Mouse (Mus musculus) ES-Bruce4 (cell line): ENCODE measurements at regions not wholly inside any gene's neighbourhood (a gene's known extent, or its start where the extent isn't known, plus 50 kb on each side); places are given as distances from the start of the nearest gene placed in this dataset.

Experiments used
- H3K27ac ChIP-seq: 2 replicates; pipeline ENCODE4 v1.5.1; 2012; ENCODE audit warnings: low read length, inconsistent platforms; ENCODE audit not compliant: insufficient read depth
- H3K27me3 ChIP-seq: 2 replicates; pipeline ENCODE4 v1.6.1; 2012; ENCODE audit warnings: mild to moderate bottlenecking, low read length, inconsistent platforms; ENCODE audit not compliant: control insufficient read depth, poor library complexity, insufficient read depth, severe bottlenecking
- H3K36me3 ChIP-seq: 2 replicates; pipeline ENCODE4 v1.6.1; 2012; ENCODE audit warnings: inconsistent platforms, mild to moderate bottlenecking, low read length, moderate library complexity; ENCODE audit not compliant: control insufficient read depth, poor library complexity, insufficient read depth, severe bottlenecking
- H3K4me1 ChIP-seq: one replicate; pipeline ENCODE4 v1.8.1; 2011; ENCODE audit warnings: low read length; ENCODE audit not compliant: control insufficient read depth, insufficient read depth
- H3K4me3 ChIP-seq: 2 replicates; pipeline ENCODE4 v1.5.1; 2011; ENCODE audit warnings: low read depth, mild to moderate bottlenecking, low read length
- H3K9ac ChIP-seq: 2 replicates; pipeline ENCODE4 v1.6.1; 2012; ENCODE audit warnings: low read depth, mild to moderate bottlenecking, inconsistent platforms; ENCODE audit not compliant: poor library complexity, severe bottlenecking
- H3K9me3 ChIP-seq: replicated peaks from 2 replicates; pipeline ENCODE4 v1.6.1; 2012; ENCODE audit warnings: mild to moderate bottlenecking, low read length, inconsistent platforms; ENCODE audit not compliant: control insufficient read depth, poor library complexity, insufficient read depth, severe bottlenecking
- CTCF ChIP-seq: IDR thresholded peaks from one replicate; pipeline ENCODE4 v1.8.1; 2011; ENCODE audit warnings: low read depth, low read length
- EP300 ChIP-seq: IDR thresholded peaks from 2 replicates; pipeline ENCODE4 v1.6.1; 2011; ENCODE audit warnings: low read depth, low read length; ENCODE audit not compliant: insufficient read depth
- POLR2A ChIP-seq: IDR thresholded peaks from one replicate; pipeline ENCODE4 v1.8.1; 2011; ENCODE audit warnings: low read length; ENCODE audit not compliant: insufficient read depth

DNA sequence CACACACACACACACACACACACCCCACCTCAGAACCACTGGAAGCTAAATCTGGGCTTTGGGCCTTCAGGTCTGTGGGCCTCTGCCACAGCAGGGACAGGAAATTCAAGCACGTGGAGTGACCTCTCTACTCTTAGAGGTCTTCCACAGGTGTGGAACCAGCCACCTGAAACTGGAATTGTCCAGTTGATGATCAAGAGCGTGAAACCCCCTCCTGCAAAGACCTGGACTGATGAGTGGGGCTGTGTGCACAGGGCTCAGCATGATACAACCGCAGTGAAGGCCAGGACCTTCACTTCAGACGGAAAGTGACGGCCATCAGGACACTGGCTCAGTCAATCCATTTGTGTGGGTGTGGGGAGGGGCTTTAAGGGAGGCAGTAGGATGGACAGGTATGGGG lies 72.5 kb downstream of the Sik1 start:
- H3K27me3 ChIP-seq = no peaks in the 10 kb centered on the region
- H3K4me1 ChIP-seq = peaks cover 2% of the 10 kb centered on the region
- H3K4me3 ChIP-seq = no peak overlapping the region
- no peaks in the 10 kb centered on the region for H3K9me3 ChIP-seq
- TF ChIP-seq POLR2A (no peak), EP300 (no peak), CTCF (no peak)
- no peak overlapping the region for H3K9ac ChIP-seq
- H3K36me3 ChIP-seq = no peaks in the 10 kb centered on the region
- H3K27ac ChIP-seq = no peak overlapping the region

DNA sequence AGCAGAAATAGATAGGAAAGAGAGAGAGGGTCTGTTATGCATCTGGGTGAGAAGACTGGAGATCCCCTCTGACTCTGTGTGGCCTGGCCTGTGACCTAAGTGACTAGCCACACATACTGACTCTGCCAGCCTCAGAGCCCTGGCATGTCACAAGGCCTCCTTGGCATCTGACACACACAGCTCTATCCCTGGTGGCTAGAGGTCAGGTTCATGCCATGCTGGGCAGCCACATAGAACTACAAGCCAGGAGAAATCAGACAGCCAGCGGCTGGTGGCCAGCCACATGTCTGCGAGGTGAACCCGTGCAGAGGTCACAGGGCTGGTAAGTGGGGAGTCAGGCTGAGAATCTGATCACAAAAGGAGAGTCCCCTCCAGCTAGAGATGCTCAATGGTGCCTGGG lies 67.3 kb downstream of the Sik1 start:
- Histone ChIP-seq H3K27me3 (no peaks in the 10 kb centered on the region), H3K4me1 (peaks cover 6% of the 10 kb centered on the region), H3K9me3 (no peaks in the 10 kb centered on the region), H3K9ac (no peak overlapping the region), H3K4me3 (no peak overlapping the region), H3K36me3 (no peaks in the 10 kb centered on the region), H3K27ac (no peak overlapping the region)
- TF ChIP-seq EP300 (no peak), POLR2A (no peak), CTCF (no peak)

DNA sequence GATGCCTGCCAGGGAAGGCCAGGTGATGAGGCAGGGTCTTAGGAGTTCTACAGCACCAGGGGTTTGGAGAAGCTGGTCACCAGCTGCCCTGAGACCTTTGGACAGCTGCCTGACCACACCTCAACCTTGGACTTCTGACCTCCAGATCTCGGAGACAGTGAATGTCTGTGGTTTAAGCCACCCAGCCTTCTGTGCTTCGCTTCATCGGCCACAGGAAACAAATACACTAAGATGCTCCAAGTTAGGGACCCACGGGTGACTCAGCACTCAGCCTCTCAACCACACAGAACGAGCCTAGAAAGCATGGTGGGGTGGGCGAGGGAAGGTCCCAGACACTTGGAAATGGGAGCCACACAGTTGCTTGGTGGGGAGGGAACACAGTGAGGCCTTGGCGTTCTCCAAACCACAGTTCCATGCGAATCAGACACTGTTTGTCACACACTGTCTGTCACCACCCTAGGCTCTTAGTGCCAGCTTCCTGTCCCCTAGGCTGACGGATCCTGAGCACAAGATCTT lies 66.5 kb downstream of the Sik1 start:
- H3K9ac ChIP-seq = no peak overlapping the region
- H3K27ac ChIP-seq = no peak overlapping the region
- no peak overlapping the region for H3K4me3 ChIP-seq
- H3K36me3 ChIP-seq = no peaks in the 10 kb centered on the region
- no peaks in the 10 kb centered on the region for H3K27me3 ChIP-seq
- peaks cover 6% of the 10 kb centered on the region for H3K4me1 ChIP-seq
- TF ChIP-seq POLR2A (no peak), EP300 (no peak), CTCF (no peak)
- no peaks in the 10 kb centered on the region for H3K9me3 ChIP-seq

DNA sequence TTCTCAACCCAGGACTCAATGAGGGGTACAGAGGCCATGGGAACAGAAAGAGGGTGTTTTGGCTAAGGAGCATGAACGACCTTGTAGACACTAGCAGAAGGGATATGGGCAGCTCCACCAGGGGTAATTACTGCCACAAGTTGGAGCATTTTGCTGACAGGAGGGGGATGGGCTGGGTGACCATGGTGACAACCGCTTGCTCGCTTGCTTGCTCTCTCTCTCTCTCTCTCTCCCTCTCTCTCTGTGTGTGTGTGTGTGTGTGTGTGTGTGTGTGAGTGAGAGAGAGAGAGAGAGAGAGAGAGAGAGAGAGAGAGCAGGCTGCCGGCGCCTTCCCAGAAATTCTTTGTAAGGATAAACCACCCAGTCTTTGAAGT lies 65.7 kb downstream of the Sik1 start:
- H3K4me3 ChIP-seq = no peak overlapping the region
- H3K9me3 ChIP-seq = no peaks in the 10 kb centered on the region
- no peak overlapping the region for H3K9ac ChIP-seq
- H3K27ac ChIP-seq = no peak overlapping the region
- H3K36me3 ChIP-seq = no peaks in the 10 kb centered on the region
- TF ChIP-seq CTCF = no peak
- TF ChIP-seq EP300 = no peak
- TF ChIP-seq POLR2A = no peak
- H3K27me3 ChIP-seq = no peaks in the 10 kb centered on the region
- peaks cover 6% of the 10 kb centered on the region for H3K4me1 ChIP-seq

DNA sequence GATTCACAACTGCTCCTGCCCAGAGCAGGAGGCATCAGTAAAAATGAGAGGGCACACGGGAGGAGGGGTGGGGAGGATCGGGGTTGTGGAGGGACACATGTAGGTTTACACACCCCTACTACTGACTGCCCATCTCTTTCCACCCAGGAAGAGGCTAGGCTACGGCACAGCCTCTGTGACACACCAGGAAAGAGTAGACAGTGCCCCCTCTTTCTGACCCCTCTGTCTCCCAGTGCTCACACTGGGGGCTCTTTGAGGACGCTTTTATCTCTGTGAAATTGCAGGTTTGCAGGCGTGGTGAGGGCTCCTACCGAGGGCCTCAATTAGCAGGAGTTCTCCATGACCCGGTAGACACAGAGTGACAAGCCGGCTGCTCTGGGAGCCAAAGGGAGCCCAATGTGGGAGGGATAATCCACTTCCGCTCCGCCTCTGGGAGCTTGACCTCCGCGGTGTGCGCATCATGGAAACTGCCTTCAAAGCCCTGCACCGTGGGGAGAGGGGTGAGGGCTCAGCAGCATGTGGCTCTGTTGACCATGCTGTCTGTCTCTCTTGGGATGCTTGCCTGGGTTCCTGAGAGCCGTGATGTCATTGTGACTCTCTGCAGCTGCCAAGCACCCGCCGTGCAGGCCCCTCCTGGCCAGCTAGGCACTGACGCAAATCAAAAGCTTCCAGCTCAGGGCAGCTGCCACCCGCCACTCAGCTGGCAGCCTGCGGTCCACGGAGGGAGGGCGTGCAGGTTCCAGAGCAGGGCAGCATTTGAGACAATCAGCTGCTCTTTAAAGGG lies 65.1 kb downstream of the Sik1 start:
- H3K4me1 ChIP-seq = peaks cover 6% of the 10 kb centered on the region
- TF ChIP-seq CTCF = no peak
- TF ChIP-seq POLR2A = no peak
- no peak overlapping the region for H3K27ac ChIP-seq
- no peaks in the 10 kb centered on the region for H3K36me3 ChIP-seq
- peak overlapping the region; percentile 31 for H3K4me3 ChIP-seq
- no peaks in the 10 kb centered on the region for H3K9me3 ChIP-seq
- no peaks in the 10 kb centered on the region for H3K27me3 ChIP-seq
- no peak overlapping the region for H3K9ac ChIP-seq

DNA sequence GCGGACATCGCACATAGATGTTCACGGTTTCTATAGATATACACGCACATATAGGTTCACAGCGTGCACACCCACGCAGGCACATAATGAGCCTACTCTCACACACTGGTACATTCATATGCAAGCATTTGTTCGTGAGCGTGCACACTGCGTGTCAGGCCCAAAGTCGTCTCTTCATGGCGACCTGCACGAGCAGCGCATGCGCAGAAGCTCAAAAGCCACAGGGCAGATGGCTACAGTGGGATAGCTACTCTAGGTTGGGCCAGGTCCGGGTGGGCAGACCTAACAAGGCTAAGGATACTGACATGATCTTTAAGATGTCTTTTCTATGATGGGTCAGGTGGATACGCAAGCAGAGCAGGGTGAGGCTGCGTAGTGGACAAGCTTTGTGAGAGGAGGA lies 63.9 kb downstream of the Sik1 start:
- H3K36me3 ChIP-seq = no peaks in the 10 kb centered on the region
- TF ChIP-seq EP300 = no peak
- no peak for TF ChIP-seq CTCF
- TF ChIP-seq POLR2A = no peak
- H3K4me3 ChIP-seq = no peak overlapping the region
- H3K27me3 ChIP-seq = no peaks in the 10 kb centered on the region
- H3K9ac ChIP-seq = no peak overlapping the region
- no peak overlapping the region for H3K27ac ChIP-seq
- H3K4me1 ChIP-seq = peaks cover 6% of the 10 kb centered on the region
- no peaks in the 10 kb centered on the region for H3K9me3 ChIP-seq
